Mouse (Mus musculus) liver, postnatal 0 days (tissue): ENCODE measurements around the gene AU018091. TPM values are rescaled to one million over a fixed set of nuclear protein-coding genes. Genes with fewer than 3 reads are reported as not detected.
A peak's percentile ranks its signal among the peaks of the same experiment; 100 is the strongest.
"Not testable (repeated sequence)": the region's sequence is repeated elsewhere in the genome, so short reads cannot be mapped to it uniquely, and the experiment has no call there.

Experiments
- ATAC-seq: fragments of 200-750 bp; cut with Nextera tagmentation; 2 replicates; pipeline ENCODE4 v1.8.0; 2017; ENCODE audit warnings: mild to moderate bottlenecking, moderate library complexity
- DNase-seq: peaks from one replicate; pipeline ENCODE4 v3.0.0-alpha.2; 2016
- H3K27ac ChIP-seq: fragments of 300-500 bp; sonication (generic); 2 replicates; pipeline ENCODE4 v1.5.1; 2014; ENCODE audit warnings: antibody characterized with exemption, moderate library complexity, mild to moderate bottlenecking, low read depth
- H3K27me3 ChIP-seq: fragments of 300-500 bp; sonication (generic); 2 replicates; pipeline ENCODE4 v1.6.1; 2014; ENCODE audit warnings: low read length, control low read depth, mixed read lengths; ENCODE audit not compliant: insufficient read depth
- H3K36me3 ChIP-seq: fragments of 300-500 bp; sonication (generic); replicated peaks from 2 replicates; pipeline ENCODE4 v1.6.1; 2014; ENCODE audit warnings: mild to moderate bottlenecking, control low read depth, low read length, moderate library complexity, mixed read lengths; ENCODE audit not compliant: insufficient read depth
- H3K4me1 ChIP-seq: fragments of 300-500 bp; sonication (generic); 2 replicates; pipeline ENCODE4 v1.6.1; 2014; ENCODE audit warnings: antibody characterized with exemption, mild to moderate bottlenecking, control low read depth; ENCODE audit not compliant: insufficient read depth
- H3K4me2 ChIP-seq: fragments of 300-500 bp; sonication (generic); 2 replicates; pipeline ENCODE4 v1.6.1; 2014; ENCODE audit warnings: low read depth, mild to moderate bottlenecking, low read length, moderate library complexity, mixed read lengths
- H3K4me3 ChIP-seq: fragments of 300-500 bp; sonication (generic); 2 replicates; pipeline ENCODE4 v1.5.1; 2014; ENCODE audit warnings: low read depth, low read length
- H3K9ac ChIP-seq: fragments of 300-500 bp; sonication (generic); replicated peaks from 2 replicates; pipeline ENCODE4 v1.6.1; 2014; ENCODE audit warnings: mild to moderate bottlenecking, moderate library complexity
- H3K9me3 ChIP-seq: fragments of 300-500 bp; sonication (generic); 2 replicates; pipeline ENCODE4 v1.6.1; 2016; ENCODE audit warnings: mild to moderate bottlenecking, control low read depth, low read length, mixed read lengths
- CTCF ChIP-seq: sonication (generic); IDR thresholded peaks from 2 replicates; pipeline ENCODE4 v1.5.1; 2016; ENCODE audit warnings: antibody characterized with exemption, low read depth
- EP300 ChIP-seq: IDR thresholded peaks from 2 replicates; pipeline ENCODE4 v1.6.1; 2016; ENCODE audit warnings: antibody characterized with exemption, low read depth, mild to moderate bottlenecking
- WGBS: fragments of 180-500 bp; shearing (Covaris S2); extraction: QIAGEN DNeasy Blood & Tissue Kit; methylation state at CpG from one replicate; pipeline ENCODE4 v1.1.7; 2014; ENCODE audit not compliant: insufficient replicate concordance; 5-methylcytosine and 5-hydroxymethylcytosine counted together
- polyA plus RNA-seq: library from polyadenylated mRNA; unstranded; fragments of >200 nt; fragmentation: Nextera tagmentation; extraction: Ambion mirVana; gene quantifications from 2 replicates; pipeline ENCODE4 v1.2.1, GENCODE M21; 2015

Gene AU018091
- polyA plus RNA-seq, 1 experiment from 2014 or later: not detected

GRCm38 (mm10) chr7:3150376-3150775 lies 18.6 kb downstream of the AU018091 start:
- no peak for ATAC-seq
- no peak for DNase-seq
- WGBS: 79% methylated on average over 1 of the region's 1 CpGs
- no peak overlapping the region for H3K4me2 ChIP-seq
- no peak overlapping the region for H3K27ac ChIP-seq
- no peaks in the 10 kb centered on the region for H3K9me3 ChIP-seq
- TF ChIP-seq CTCF (no peak), EP300 (no peak)
- no peaks in the 10 kb centered on the region for H3K4me1 ChIP-seq
- H3K36me3 ChIP-seq: no peaks in the 10 kb centered on the region
- no peaks in the 10 kb centered on the region for H3K27me3 ChIP-seq
- H3K9ac ChIP-seq: no peak overlapping the region
- H3K4me3 ChIP-seq: no peak overlapping the region

- no peak overlapping the region for H3K4me3 ChIP-seq
- H3K4me1 ChIP-seq: peaks cover 4% of the 10 kb centered on the region; the same call in 1 of the 2 replicates
- ATAC-seq (peak; percentile 76), DNase-seq (no peak)
- H3K9me3 ChIP-seq: no peaks in the 10 kb centered on the region
- H3K27ac ChIP-seq: 0 out of 2 replicates have a peak overlapping the region, but pooled peaks have one; percentile 29
- H3K27me3 ChIP-seq: no peaks in the 10 kb centered on the region
- H3K4me2 ChIP-seq: no peak overlapping the region
- TF ChIP-seq CTCF: no peak
- no peak for TF ChIP-seq EP300
- no peaks in the 10 kb centered on the region for H3K36me3 ChIP-seq
- no peak overlapping the region for H3K9ac ChIP-seq
Measured at GRCm38 (mm10) chr7:3146072-3146471, 22.9 kb downstream of the AU018091 start.

- 35% methylated on average over 1 of the region's 1 CpGs for WGBS
- no peaks in the 10 kb centered on the region for H3K27me3 ChIP-seq
- no peaks in the 10 kb centered on the region for H3K36me3 ChIP-seq
- no peaks in the 10 kb centered on the region for H3K9me3 ChIP-seq
- H3K4me3 ChIP-seq: no peak overlapping the region
- no peak for DNase-seq
- no peak for TF ChIP-seq EP300
- TF ChIP-seq CTCF: peak; percentile 40
- H3K9ac ChIP-seq: no peak overlapping the region
- no peak overlapping the region for H3K4me2 ChIP-seq
- H3K27ac ChIP-seq: no peak overlapping the region
- H3K4me1 ChIP-seq: peaks cover 4% of the 10 kb centered on the region; the same call in 1 of the 2 replicates
- no peak for ATAC-seq
Measured at GRCm38 (mm10) chr7:3143329-3143728, 25.7 kb downstream of the AU018091 start.

- ATAC-seq: no peak
- 58% methylated on average over 4 of the region's 4 CpGs for WGBS
- H3K36me3 ChIP-seq: no peaks in the 10 kb centered on the region
- H3K27me3 ChIP-seq: no peaks in the 10 kb centered on the region
- no peak overlapping the region for H3K4me3 ChIP-seq
- TF ChIP-seq CTCF (no peak), EP300 (no peak)
- DNase-seq: no peak
- no peaks in the 10 kb centered on the region for H3K9me3 ChIP-seq
- no peak overlapping the region for H3K4me2 ChIP-seq
- no peaks in the 10 kb centered on the region for H3K4me1 ChIP-seq
- H3K9ac ChIP-seq: no peak overlapping the region
- H3K27ac ChIP-seq: no peak overlapping the region
Measured at GRCm38 (mm10) chr7:3135606-3136005, 33.4 kb downstream of the AU018091 start.

GRCm38 (mm10) chr7:3134654-3135053 lies 34.3 kb downstream of the AU018091 start:
- DNase-seq: no peak
- ATAC-seq: no peak
- H3K27me3 ChIP-seq: no peaks in the 10 kb centered on the region
- no peaks in the 10 kb centered on the region for H3K9me3 ChIP-seq
- no peaks in the 10 kb centered on the region for H3K4me1 ChIP-seq
- WGBS: 52% methylated on average over 1 of the region's 1 CpGs
- H3K27ac ChIP-seq: no peak overlapping the region
- TF ChIP-seq CTCF (no peak), EP300 (no peak)
- no peak overlapping the region for H3K4me3 ChIP-seq
- no peaks in the 10 kb centered on the region for H3K36me3 ChIP-seq
- no peak overlapping the region for H3K9ac ChIP-seq
- no peak overlapping the region for H3K4me2 ChIP-seq

GRCm38 (mm10) chr7:3130342-3130741 lies 38.7 kb downstream of the AU018091 start:
- no peak overlapping the region for H3K4me2 ChIP-seq
- no peak for ATAC-seq
- H3K9ac ChIP-seq: no peak overlapping the region
- no peak overlapping the region for H3K27ac ChIP-seq
- WGBS: 73% methylated on average over 1 of the region's 1 CpGs
- H3K4me3 ChIP-seq: no peak overlapping the region
- no peaks in the 10 kb centered on the region for H3K4me1 ChIP-seq
- TF ChIP-seq EP300 (no peak), CTCF (no peak)
- no peaks in the 10 kb centered on the region for H3K27me3 ChIP-seq
- no peaks in the 10 kb centered on the region for H3K36me3 ChIP-seq
- DNase-seq: no peak
- no peaks in the 10 kb centered on the region for H3K9me3 ChIP-seq

- not testable (repeated sequence) for H3K36me3 ChIP-seq, H3K9me3 ChIP-seq, H3K9ac ChIP-seq, H3K27me3 ChIP-seq, H3K4me2 ChIP-seq, DNase-seq, ATAC-seq, H3K27ac ChIP-seq, H3K4me3 ChIP-seq, H3K4me1 ChIP-seq
Measured at GRCm38 (mm10) chr7:3128564-3128963, 40.4 kb downstream of the AU018091 start.

GRCm38 (mm10) chr7:3111193-3111592 lies 57.8 kb downstream of the AU018091 start:
- not testable (repeated sequence) for H3K9ac ChIP-seq, H3K27ac ChIP-seq, H3K4me3 ChIP-seq, H3K4me2 ChIP-seq, DNase-seq, H3K36me3 ChIP-seq, H3K4me1 ChIP-seq, ATAC-seq, H3K9me3 ChIP-seq, H3K27me3 ChIP-seq
- no CpG with 5 or more reads among the region's 6 CpGs for WGBS
